Mouse (Mus musculus) kidney, postnatal 4 days (tissue): ENCODE measurements around the gene Usp12.
A peak's percentile ranks its signal among the peaks of the same experiment; 100 is the strongest.

ENCODE experiments used
- DNase-seq, 2 experiments: peaks; one replicate each; pipeline ENCODE4 v3.0.0; 2021; ENCODE audit warnings: mixed read lengths in 2 of 2

Gene Usp12

DNA sequence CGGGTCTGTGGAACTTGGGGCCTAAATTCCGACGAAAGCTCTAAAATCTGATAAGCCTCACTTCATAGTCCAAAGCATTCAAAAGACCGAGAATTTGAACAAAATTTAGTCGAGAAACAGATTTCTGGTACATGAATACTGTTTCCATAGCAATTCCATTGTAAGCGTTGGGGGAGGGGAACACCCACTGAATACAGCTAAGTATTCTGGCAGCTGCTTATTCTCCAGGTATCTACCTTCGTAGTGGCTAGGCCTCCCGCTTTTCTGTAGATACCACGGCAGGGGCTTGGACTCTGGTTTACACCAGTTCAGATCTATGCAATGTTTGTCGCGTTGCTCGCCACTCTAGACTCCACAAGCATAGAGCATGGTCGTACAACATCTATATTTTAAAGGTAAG, 922 bp upstream of the Usp12 start:
- no peak for DNase-seq

DNA sequence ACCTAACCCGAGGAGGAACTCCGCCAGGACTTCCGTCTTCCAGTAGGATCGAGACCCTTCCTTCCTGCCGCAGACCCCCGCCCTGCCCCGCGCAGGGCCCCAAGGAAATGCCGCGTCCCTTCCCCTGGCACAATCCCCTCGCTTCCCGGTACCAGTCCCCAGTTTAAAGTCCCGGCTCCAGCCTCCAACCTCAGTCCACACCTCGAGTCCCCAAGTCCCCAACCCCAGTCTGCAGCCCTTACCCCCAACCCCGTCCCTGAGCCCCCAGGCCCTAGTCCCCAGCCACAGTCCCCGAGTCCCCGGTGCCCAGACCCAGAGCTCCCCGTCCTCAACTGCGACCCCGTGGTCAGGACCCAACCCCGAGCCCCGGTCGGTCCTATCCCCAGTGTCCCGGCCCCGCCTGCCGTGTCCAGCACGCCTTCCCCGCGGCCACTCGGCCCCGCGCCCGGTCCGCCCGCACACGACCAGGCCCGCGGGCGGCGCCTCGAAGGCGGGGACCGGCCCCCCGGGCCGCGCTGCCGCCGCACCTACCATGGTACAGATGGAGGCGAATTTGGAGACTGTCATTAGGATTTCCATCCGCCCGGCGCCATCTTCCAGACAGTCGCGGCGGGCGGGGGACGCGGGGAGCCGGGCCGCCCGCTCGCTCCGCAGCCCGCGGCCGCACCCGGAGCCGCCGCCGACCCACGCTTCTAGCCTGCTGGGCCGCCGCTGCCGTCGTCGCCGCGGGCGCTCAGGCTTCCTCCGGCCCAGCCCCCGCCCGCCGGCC, 538 bp downstream of the Usp12 start:
- DNase-seq = peak; percentile 47 to 64

DNA sequence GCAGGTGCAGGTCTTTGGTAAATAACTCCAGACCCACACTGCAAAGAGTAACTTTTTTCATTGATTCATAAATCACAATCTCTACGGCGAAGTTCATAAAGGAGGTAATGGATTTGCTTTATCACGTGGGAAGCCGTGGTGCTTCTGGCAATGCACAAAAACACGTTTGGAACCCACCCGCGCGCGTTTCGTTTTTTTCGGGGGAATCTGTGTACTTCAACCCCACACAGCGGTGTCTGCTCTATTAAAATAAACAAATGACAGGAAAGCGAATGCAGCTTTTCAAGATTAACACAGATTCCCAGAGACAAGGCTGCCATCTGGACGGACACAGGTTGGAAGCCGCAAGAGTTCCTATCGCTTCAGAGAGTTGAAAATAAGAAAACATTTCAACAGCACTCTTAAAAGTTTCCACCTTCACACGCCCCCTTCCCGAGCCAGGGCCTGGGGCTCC, 1.1 kb downstream of the Usp12 start:
- no peak for DNase-seq

DNA sequence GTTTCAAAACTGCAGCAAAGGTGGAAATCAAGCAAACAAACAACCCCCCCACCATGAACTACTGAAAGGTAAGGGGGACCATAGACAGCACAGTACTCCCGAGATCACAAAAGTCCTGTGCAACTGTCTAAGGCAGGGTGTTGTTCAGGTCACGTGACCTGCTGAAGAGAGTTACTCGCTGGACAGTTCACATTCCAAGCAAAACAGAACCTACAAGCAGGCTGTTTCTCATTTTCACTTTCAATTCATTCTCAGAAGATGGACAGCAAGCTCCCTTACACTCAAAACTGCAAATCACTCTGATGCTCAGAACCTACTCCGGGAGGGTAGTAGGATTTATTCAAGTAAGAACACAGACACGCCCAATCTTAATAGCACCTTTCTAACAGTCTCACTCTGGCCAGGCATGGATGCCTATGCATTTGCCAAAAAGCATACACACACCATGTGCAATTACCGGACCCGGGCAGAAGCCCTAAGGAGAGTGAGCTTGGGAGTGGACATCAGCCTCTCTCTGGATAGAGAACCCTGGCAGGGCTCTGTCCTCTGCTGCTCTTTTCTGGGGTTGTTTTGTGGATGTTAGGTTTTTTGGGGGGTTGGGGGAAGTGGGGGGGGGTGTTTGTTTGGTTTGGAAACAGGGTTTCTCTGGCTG, 2.5 kb downstream of the Usp12 start:
- DNase-seq = peak in 1 of 2 experiments; percentile 42

DNA sequence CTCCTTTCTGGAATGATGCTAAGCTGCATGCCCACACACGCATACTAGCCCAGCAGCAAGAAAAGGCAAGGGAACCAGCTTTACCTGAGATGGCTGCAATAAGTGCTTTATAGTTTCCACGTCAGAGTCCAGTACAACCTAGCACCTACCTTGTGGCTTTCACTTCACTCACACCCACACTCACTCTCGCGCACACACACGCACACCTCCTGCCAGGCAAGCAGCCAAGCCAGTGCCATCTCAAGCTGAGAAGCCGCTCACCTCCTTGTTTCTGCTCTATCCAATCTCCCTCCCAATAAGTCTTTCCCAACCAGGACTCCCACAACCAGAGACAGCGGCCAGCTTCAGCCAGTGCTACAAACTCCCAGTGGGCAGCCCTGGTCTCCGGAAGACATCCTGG, 3.9 kb downstream of the Usp12 start:
- DNase-seq = peak in 1 of 2 experiments; percentile 40

DNA sequence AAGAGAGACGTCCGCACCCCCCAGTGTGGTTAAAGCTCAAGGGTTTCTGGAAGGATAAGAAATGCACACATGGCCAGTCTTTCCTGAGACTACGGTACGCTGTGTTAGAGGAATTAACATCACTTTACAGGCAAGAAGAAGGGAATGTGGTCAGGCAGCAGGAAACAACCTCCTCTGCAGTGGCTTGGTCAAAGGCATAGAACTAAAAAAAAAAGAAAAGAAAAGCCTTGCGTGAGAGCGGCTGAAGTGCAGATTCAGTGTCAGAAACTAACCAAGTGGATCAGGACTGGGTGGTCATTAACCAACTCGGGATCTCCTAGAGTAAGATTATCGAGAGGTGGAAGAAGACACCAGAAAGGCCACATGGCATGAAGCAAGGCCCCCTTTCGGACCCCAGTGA, 5.4 kb downstream of the Usp12 start:
- DNase-seq = peak in 1 of 2 experiments; percentile 49

DNA sequence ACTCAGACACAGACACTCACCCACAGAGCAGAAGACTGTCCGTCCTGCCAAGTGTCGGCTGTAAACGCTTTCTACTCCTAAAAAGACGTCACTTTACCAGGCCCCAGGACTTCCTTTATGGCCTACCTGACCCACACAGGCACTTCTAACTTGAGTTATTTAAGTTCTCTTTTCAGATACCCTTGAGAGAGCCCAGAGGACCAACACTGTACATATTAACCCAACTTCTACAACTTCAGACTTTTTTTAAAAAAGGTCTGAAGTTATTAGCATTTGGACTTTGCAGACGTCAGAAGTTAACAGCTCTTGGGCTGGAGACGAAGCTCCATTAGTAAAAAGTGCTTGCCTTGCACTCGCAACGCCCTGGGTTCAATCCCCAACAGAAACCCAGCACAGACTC, 8.7 kb downstream of the Usp12 start:
- no peak for DNase-seq

DNA sequence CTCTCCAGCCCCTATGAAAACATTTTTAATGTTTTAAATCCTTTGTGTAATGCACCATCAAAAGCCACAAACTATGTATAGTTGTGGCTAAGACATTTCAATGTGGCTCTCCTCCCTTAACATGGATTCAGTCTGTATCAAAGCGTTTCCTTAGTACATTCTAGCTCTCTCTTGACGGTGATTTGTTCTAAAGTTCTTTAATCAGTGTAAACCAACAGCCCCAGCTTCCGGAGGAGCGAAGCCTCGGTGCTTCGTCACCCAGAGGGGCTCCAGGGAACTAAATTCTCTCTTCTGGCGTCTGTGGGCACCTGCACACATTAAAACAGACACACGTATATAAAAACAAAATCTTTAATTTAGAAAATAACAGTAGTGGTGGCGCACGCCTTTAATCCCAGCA, 10.9 kb downstream of the Usp12 start:
- no peak for DNase-seq

DNA sequence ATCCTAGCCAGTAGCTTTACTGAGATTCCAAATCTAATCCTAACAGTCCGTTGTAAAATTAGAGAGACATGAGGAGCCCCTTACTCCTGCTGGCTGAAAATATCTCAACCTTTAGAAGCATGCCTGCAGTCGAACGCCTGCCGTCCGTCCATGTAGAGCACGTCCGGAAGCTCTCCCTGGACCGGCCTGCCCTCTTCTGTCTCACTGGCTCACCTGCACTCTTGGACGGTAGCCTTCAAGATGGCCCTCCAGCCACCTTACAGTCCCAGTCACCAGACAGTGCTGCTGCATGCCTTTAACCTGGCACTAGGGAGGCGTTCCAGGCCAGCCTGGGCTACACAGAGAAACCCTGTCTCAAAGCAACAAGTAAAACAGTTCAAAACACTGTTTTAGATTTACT, 11.5 kb downstream of the Usp12 start:
- peak; percentile 41 to 65 for DNase-seq

DNA sequence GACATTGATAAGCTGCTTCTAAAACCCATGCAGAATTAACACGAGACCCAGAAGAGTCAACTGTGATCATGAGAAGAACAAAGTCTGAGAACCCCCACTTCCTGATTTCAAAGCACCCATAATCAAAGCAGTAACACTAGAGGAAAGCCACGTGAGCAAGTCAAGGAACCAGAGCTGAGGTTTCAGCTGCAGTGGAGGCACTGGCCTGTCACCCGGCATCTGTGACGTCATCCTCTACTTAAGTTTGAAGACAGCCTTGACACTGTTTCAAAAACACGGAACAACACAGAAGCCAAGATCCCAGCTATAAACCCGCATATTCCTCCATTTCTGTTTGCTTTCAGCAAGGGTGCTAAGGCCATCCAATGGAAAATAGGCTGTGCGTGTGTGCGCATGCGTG, 13.1 kb downstream of the Usp12 start:
- DNase-seq = no peak

DNA sequence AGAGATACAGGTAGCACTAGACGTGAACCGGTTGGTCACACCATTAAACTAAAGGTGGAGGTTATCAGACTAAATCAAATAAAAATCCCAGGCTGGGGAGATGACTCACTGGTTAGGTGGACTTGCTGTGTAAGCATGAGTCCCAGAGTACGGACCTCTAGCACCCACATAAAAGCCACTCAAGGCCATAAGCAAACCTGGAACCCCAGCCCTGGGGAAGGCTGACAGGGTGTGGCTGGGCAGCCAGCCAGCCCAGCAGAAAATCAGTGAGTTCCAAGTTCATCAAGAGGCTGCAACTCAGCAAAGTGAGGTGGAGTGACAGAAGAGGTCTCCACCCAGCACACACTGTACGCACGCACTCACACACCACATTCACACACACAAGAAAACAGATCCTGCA, 14.9 kb downstream of the Usp12 start:
- DNase-seq = peak in 1 of 2 experiments; percentile 52

DNA sequence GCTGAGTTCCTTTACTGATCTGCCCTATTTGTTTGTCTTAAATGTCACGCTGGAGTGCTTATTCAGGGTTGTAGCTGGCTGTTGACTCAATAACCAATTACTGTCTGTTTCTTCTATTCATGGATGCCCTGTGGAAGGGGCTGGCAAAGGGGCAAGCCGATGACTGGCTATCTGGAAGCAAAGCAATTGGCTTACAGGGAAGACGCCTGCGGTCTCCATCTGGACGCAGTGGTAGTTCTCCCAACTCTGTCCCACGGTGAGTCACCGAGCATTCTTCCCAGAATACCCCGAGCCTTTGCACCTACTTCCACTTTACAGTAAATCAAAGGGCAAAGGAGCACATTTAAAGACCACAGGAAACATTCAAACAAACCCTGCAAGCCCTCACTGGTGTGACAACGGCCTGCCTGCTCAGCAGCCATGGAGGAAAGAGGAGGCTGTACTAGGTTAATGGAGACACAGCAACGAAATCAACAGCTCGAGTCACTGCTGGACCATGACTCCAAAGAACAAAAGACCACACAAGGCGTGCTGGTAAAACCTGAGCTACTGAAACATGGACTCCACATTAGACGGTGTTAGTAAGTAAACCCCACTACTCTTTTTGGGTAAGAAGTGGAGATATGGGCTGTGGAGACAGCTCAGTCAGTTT, 17.7 kb downstream of the Usp12 start:
- no peak for DNase-seq

DNA sequence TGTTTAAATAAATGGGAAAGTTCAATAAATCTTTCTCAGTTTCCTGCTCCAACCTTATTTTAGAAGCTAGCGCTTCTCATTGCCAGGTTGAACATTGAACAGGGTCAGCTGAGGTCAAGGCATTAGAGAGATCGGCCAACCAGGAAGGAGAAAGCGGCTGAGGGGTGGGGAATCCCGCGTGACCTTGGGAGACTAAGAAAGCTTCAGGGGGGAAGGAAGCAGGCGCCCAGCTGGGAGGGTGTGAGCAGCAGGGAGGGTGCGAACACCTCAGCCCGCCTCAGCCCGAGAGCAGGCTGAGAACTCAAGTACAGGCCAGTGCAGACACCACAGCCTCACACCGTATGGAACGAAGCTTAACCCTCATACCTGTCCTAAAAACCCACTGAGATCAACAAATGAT, 22.8 kb downstream of the Usp12 start:
- peak; percentile 71 to 81 for DNase-seq

DNA sequence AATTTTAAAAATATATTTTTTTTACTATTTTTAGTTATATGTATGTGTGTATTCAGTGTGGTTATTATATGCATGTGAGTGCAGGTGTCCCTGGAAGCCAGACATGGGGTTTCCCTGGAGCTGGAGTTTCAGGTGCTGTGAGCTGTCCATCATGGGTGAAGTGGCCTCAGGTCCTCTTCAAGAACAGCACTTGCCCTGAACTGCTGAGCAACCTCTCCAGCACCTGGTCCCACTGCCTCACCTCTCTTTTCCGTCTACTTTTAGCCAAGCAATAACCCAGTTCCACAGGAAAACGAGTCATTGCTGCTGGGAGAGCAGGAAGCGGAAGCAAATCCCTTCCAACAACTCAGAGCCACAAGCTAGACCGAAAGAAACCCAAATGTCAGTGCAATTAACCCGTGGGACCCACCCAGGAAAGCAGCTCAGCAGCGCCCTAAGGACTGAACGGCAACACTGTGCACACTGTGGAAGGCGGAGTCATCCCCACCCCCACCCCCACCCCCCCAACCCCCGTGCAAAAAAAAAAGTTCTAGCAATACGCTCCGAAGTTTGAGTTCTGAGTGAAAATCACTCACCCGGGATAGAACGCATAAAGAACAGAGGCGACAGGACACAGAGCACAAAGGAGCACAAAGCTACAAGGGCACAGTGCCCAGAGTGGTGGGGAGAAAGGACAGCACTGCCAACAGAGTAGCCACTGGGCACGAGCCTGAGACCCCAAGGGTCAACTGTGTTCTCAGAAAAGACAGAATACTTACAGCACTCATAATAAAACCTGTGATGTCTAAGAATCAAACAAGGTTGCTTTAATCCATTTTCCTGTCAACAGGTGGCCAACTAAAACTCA, 24.6 kb downstream of the Usp12 start:
- DNase-seq = no peak

DNA sequence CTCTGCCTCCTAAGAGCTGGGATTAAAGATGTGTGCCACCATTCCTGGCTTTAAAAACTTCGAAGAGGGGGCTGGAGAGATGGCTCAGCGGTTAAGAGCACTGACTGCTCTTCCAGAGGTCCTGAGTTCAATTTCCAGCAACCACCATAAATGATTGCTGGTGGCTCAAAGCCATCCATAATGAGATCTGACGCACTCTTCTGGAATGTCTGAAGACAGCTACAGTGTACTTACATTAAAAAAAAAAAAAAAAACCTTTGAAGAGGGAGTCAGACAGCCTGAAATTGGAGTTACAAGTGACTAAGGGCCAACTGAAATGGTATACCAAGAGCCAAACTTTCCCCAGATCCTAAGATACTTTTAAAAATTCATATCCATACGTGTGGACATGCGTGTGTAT, 29.0 kb downstream of the Usp12 start:
- no peak for DNase-seq

DNA sequence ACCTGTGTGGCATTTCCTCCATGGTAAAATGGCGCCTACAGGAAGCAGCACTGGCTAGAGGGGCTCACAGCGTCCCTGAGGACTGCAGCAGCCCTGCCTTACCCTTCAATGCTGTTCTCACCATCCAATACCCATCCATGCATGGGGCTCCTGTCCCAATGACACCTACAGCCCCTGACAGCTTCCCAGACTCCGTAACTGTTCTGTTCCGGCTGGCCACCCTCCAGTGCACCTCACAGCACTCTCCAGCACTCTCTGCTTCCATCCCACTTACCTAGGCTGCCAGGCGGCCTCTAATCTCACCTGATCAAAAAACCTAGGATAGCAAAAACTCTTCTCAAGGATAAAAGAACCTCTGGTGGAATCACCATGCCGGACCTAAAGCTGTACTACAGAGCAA, 35.6 kb downstream of the Usp12 start:
- DNase-seq = peak; percentile 23 to 37

DNA sequence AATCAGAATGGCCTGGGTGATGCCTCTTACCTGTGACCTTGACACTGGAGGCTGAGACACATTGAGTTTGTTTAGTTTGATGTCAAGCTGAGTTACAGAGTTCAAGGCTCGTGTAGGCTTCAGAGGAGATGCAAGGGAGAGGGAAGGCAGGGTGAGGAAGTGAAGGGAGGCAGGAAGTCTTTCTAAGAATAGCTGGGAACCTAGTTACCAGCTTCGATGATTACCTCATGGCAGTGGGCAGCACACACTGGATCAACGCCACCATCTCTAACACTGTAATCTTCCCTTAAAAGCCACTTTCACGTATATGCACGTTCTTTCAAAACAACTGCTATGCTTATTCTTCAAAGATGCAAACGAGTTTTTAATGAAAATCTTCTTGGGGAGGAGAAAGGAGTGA, 36.9 kb downstream of the Usp12 start:
- no peak for DNase-seq

DNA sequence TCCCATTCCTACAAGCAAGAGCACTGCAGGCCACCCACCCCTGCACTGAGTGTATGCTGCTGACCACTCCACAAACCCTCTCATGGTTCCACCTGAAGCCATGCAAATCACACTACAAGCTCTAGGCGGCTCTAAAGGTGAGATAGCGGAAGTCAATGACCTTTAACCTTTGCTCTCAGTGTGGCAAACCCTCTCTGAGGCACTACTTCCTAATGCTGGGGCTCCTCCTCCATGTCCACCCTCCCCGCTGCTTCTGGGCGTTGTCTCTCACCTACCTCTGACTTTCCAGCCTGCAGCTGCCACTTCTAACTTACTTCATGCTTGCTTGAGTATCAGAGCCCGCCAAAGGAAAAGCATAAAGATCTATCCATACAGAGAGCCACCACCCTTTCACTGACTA, 37.5 kb downstream of the Usp12 start:
- no peak for DNase-seq

DNA sequence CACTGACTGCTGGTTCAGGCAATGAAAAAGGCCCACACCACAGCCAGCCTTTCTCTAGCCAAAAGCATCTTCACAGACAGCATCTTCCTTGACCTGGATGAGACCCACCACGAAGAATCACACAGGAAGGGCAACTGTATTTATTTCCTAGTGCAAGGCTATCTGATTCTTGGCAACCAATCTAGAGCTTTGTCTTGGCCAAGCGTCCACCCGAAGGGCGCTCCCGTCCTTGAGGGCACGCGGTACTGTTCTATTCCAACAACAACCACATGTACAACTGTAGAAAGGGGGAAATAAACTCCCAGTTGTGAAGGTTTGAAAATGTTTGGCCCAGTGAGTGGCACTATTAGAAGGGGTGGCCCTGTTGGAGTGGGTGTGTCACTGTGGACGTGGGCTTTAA, 41.6 kb downstream of the Usp12 start:
- DNase-seq = no peak

DNA sequence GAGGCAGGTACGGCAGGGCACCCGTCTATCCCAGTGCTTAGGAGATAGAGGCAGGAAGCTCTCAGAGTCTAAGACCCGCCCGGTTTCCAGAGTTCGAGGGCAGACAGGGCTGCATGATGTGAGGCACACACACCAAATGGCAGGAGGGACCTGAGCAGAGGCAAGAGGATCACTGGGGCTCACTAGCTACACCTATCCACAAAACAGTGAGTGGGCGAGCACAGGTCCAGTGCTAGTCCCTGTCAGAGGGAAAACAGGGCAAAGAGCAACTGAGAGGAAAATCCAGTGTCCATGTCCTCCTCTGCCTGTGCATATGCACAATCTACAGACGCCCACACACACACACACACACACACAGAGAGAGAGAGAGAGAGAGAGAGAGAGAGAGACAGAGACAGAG, 43.8 kb downstream of the Usp12 start:
- no peak for DNase-seq

DNA sequence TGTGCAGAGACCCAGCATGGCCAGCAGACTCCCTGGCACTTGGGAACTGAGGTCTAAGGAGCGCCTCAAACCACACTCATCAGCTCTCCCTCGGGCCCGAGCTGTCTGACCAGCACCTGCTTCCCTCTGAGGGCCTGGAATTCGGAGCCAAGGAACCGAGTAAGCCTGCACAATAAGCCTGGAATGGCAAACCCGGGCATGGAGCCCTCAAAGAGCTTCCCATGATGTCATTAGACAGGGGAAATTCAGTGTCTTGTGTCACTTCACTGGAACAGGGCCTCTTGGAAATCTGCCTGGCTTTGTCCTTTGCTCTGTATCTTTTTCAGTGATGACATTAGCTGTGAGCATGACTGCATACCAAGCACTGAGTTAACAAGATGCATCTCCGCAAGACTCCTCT, 44.5 kb downstream of the Usp12 start:
- DNase-seq = no peak

DNA sequence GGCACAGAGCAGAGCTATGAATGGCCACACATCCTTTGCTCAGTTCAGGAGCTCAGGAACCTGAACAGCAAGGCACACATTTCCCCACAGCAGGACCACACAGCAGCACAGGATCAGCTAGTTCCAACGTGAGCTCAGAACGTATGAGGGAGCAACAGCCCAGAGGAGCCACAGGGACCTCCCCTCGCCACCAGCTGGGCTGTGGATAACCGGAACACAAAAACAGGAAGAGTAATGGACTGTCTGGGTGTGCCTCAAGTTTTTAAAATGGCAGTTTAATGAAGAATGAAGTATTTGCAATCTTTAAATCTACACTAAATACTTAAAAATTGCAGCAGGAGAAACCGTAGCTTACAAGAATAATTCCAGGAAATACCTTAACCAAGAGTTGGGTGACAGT, 44.9 kb downstream of the Usp12 start:
- no peak for DNase-seq

DNA sequence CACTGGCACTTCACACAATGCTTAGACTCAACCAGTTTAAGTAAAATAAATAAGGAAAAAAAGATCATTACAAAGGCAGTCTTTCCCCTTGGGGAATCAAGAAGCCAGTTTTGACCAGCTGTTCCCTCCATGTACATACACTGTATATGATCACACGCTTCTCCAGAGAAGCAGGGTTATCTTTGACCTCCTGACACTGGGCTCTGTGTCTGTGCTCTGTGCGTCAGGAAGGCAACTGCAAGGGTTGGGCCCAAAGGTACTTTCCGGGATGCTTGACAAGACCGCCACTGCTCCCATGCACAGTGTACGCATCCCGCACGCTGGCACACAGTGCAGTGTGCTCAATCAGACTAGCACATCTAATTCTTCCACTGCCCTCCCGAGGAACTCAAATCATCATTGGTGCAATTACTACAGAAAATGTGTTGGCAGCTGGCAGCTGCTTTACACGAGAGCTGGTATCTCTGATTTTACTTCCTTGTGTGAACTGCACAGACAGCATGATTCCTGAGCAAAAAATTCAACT, 57.8 kb downstream of the Usp12 start:
- DNase-seq = no peak
